Mouse (Mus musculus): ENCODE results near the gene Rasgrp4. TPM values are rescaled to one million over a fixed set of nuclear protein-coding genes. Genes with fewer than 3 reads are reported as not detected.
A peak's percentile ranks its signal among the peaks of the same experiment; 100 is the strongest.

Rasgrp4 gene
- total RNA-seq, 1 experiment, result 5.6 TPM

DNA sequence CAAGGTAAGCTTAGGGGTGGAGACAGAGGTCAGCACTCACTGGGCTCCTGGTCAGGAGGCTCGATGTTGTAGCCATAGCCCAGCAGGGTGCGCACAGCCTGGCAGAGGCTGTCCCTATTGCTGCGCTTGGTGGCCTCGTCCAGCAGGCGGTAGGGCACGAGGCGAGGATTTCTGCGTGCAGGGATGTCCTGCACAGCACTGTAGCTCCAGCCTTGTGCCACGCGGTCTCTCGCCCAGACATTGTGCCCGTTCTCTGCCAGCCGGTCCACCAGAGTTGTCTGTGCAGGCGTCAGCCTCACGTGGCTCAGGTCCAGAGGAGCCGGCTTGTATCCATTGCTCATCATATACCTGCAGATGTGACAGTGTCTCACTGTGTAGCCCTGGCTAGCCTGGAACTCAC is 37.5 kb upstream of the Rasgrp4 start:
- no peak overlapping the region for H3K4me3 ChIP-seq (ENCODE audit: insufficient read depth in 1 of 2, low read depth in 1 of 2, low read length in 2 of 2, poor library complexity in 1 of 2, severe bottlenecking in 1 of 2)
- H3K9ac ChIP-seq (ENCODE audit: insufficient read depth, low read depth, low read length, poor library complexity, severe bottlenecking), result no peak overlapping the region
- TF ChIP-seq CHD2 (IDR thresholded peaks at IDR 0.05; ENCODE audit: low read depth, low read length) (no peak), MAFK (IDR thresholded peaks at IDR 0.05; ENCODE audit: insufficient read depth, low read depth, low read length) (no peak), ZC3H11A (IDR thresholded peaks at IDR 0.05; ENCODE audit: borderline replicate concordance, low read depth, low read length) (no peak), ZNF384 (IDR thresholded peaks at IDR 0.05; ENCODE audit: low read depth, low read length) (no peak), HCFC1 (IDR thresholded peaks at IDR 0.05; ENCODE audit: borderline replicate concordance, insufficient read depth, low read length) (no peak)
- H3K36me3 ChIP-seq (ENCODE audit: control insufficient read depth, insufficient read depth, low read length, poor library complexity, severe bottlenecking), result 0 out of 2 replicates have a peak, but pooled peaks cover under 1% of the 10 kb centered on the region
- peaks cover 0 to 7% of the 10 kb centered on the region in 2 experiments; a peak in 1 of 4 replicates for H3K4me1 ChIP-seq (ENCODE audit: control insufficient read depth in 2 of 2, insufficient read depth in 2 of 2, low read length in 2 of 2, poor library complexity in 1 of 2)
- no peaks in the 10 kb centered on the region for H3K9me3 ChIP-seq (ENCODE audit: control insufficient read depth, insufficient read depth, low read depth, low read length)
- in situ Hi-C loops (cut with MboI; ENCODE audit: low sequenced_read_pairs in 2 of 2, unreplicated experiment in 2 of 2), result no loop called here
- DNase-seq (ENCODE audit: low read depth, low spot score), result no peak
- no peak overlapping the region for H3K27ac ChIP-seq (ENCODE audit: insufficient read depth, low read depth, low read length, poor library complexity, severe bottlenecking)

DNA sequence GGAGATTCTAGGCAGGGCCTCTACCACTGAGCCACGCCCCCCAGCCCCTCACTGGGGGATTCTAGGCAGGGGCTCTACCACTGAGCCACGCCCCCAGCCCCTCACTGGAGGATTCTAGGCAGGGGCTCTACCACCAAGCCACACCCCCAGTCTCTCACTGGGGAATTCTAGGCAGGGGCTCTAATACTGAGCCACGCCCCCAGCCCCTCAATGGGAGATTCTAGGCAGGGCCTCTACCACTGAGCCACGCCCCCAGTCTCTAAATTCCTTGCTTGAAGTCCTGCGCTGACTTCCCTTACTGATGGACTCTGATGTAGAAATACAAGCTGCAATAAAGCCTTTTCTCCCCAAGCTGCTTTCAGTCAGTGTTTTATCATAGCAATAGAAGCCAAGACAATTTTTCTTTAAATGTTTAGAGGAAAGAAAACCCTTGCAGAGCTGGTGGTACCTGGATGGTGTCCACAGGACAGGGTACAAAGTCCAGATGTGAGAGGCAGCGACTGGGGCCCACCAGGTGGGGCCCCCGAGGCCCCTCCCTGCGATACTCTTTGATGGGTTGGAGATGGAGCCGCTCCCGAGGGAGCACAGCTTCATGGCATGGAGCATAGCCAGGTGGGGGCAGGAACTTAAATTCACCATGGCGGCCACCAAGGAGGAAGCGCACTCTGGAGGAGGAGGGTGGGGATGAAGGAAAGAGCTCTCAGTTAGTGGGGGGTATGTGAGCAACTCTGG is 33.2 kb upstream of the Rasgrp4 start:
- TF ChIP-seq CHD2 (IDR thresholded peaks at IDR 0.05; ENCODE audit: low read depth, low read length) (no peak), HCFC1 (IDR thresholded peaks at IDR 0.05; ENCODE audit: borderline replicate concordance, insufficient read depth, low read length) (no peak), ZNF384 (IDR thresholded peaks at IDR 0.05; ENCODE audit: low read depth, low read length) (no peak), ZC3H11A (IDR thresholded peaks at IDR 0.05; ENCODE audit: borderline replicate concordance, low read depth, low read length) (no peak), MAFK (IDR thresholded peaks at IDR 0.05; ENCODE audit: insufficient read depth, low read depth, low read length) (no peak)

DNA sequence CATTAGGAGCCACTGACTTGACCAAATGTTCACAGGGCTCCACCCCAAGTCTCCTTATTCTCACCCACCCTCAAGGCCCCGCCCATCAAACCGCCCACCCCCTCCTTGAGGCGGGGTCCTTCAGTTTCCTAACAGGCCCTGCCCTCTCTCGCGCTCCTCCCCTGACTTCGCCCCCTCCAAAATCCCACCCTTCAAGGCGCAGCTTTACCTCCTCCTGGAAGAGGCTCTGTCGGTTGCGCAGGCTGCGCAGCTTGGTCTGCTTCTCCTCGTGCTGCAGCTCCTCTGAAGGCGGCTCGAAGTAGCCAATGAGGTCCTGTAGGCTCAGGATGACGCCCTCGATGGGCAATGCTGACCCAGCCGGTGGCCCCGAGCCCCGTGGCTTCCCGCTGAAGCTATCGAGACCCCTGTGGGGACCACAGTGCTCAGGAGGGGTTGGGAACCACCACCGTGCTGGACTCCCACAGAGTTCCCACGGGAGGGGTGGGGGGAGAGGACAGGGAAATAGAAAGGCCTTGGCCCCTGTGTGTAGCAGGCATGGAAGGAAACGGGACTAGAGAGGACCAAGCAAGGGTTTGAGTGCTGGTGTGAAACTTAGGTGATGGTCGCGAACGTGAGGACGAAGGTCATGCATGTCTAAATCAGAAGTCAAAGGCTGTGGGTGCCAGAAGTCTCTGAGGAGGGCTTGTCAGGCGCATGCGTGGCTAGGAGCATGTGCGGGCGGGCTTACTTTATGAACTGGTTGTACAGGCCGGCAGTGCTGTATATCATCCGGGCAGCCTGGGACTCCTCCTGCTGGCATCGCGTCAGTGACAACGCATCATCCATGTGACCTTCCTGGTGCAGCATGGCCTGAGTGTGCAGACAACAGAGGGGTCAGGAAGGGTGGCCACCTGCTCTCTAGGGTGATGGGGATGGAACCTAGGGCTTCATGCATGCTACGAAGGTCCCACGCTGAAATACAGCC is 25.4 kb upstream of the Rasgrp4 start:
- H3K4me3 ChIP-seq (ENCODE audit: insufficient read depth in 1 of 2, low read depth in 1 of 2, low read length in 2 of 2, poor library complexity in 1 of 2, severe bottlenecking in 1 of 2), result peak overlapping the region; percentile 11 to 15; a peak in 3 of 4 replicates
- no peaks in the 10 kb centered on the region for H3K9me3 ChIP-seq (ENCODE audit: control insufficient read depth, insufficient read depth, low read depth, low read length)
- peaks cover 0 to 12% of the 10 kb centered on the region in 2 experiments; a peak in 1 of 4 replicates for H3K4me1 ChIP-seq (ENCODE audit: control insufficient read depth in 2 of 2, insufficient read depth in 2 of 2, low read length in 2 of 2, poor library complexity in 1 of 2)
- no peaks in the 10 kb centered on the region for H3K36me3 ChIP-seq (ENCODE audit: control insufficient read depth, insufficient read depth, low read length, poor library complexity, severe bottlenecking)
- in situ Hi-C loops (cut with MboI; ENCODE audit: low sequenced_read_pairs in 2 of 2, unreplicated experiment in 2 of 2), result no loop called here
- H3K27ac ChIP-seq (ENCODE audit: insufficient read depth, low read depth, low read length, poor library complexity, severe bottlenecking), result no peak overlapping the region
- DNase-seq (ENCODE audit: low read depth, low spot score), result peak; percentile 78
- TF ChIP-seq HCFC1 (IDR thresholded peaks at IDR 0.05; ENCODE audit: borderline replicate concordance, insufficient read depth, low read length) (no peak), MAFK (IDR thresholded peaks at IDR 0.05; ENCODE audit: insufficient read depth, low read depth, low read length) (no peak), CHD2 (IDR thresholded peaks at IDR 0.05; ENCODE audit: low read depth, low read length) (no peak), ZC3H11A (IDR thresholded peaks at IDR 0.05; ENCODE audit: borderline replicate concordance, low read depth, low read length) (no peak), ZNF384 (IDR thresholded peaks at IDR 0.05; ENCODE audit: low read depth, low read length) (no peak)
- no peak overlapping the region for H3K9ac ChIP-seq (ENCODE audit: insufficient read depth, low read depth, low read length, poor library complexity, severe bottlenecking)

More for the DNA sequence above, 33.2 kb upstream of the Rasgrp4 start:
- no peak overlapping the region for H3K4me3 ChIP-seq (ENCODE audit: insufficient read depth in 1 of 2, low read depth in 1 of 2, low read length in 2 of 2, poor library complexity in 1 of 2, severe bottlenecking in 1 of 2)
- peaks cover 2% of the 10 kb centered on the region; the same call in 1 of the 2 replicates for H3K36me3 ChIP-seq (ENCODE audit: control insufficient read depth, insufficient read depth, low read length, poor library complexity, severe bottlenecking)
- no peak overlapping the region for H3K27ac ChIP-seq (ENCODE audit: insufficient read depth, low read depth, low read length, poor library complexity, severe bottlenecking)
- in situ Hi-C loops (cut with MboI; ENCODE audit: low sequenced_read_pairs in 2 of 2, unreplicated experiment in 2 of 2), result no loop called here
- H3K9ac ChIP-seq (ENCODE audit: insufficient read depth, low read depth, low read length, poor library complexity, severe bottlenecking), result no peak overlapping the region
- peaks cover 0 to 7% of the 10 kb centered on the region in 2 experiments; a peak in 1 of 4 replicates for H3K4me1 ChIP-seq (ENCODE audit: control insufficient read depth in 2 of 2, insufficient read depth in 2 of 2, low read length in 2 of 2, poor library complexity in 1 of 2)
- no peak for DNase-seq (ENCODE audit: low read depth, low spot score)
- H3K9me3 ChIP-seq (ENCODE audit: control insufficient read depth, insufficient read depth, low read depth, low read length), result no peaks in the 10 kb centered on the region

DNA sequence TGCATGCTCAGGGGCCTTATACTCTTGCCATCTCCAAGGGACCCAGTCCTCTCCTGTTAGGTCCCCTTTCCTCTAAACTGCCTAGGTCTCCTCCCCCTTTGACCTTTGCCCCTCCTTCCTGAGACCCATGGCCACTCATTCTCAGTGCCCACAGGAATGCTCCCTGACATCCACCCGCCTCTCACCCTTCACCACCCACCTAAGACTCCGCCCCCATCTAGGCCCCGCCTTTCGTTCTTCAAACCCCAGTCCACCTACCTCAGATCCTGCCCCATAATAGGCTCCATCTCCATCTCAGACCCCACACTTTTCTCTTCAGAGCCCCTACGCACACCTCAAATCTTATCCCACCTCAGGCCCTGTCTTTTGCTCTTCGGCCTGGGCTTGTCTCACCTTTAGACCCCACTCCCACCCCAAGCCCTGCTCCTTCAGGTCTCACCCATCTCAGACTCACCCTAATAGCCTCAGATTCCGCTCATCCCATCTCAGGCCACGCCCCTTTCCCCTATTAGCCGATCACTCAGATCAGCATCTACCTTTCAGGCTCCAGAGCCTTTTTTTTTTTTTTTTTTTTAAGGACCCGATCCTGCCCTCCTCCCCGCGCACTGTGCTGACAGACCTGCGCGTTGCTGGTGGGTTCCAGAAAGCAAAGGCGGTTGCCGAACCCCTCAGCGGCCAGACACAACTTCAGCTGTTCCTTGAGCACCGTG is 16.4 kb upstream of the Rasgrp4 start:
- peak; percentile 72 for DNase-seq (ENCODE audit: low read depth, low spot score)
- in situ Hi-C loops (cut with MboI; ENCODE audit: low sequenced_read_pairs in 2 of 2, unreplicated experiment in 2 of 2), result no loop called here

More for the DNA sequence above, 16.4 kb upstream of the Rasgrp4 start:
- Histone ChIP-seq H3K9ac (ENCODE audit: insufficient read depth, low read depth, low read length, poor library complexity, severe bottlenecking) (no peak overlapping the region), H3K4me3 (ENCODE audit: insufficient read depth in 1 of 2, low read depth in 1 of 2, low read length in 2 of 2, poor library complexity in 1 of 2, severe bottlenecking in 1 of 2) (peak overlapping the region in 1 of 2 experiments; percentile 37; a peak in 2 of 4 replicates), H3K9me3 (ENCODE audit: control insufficient read depth, insufficient read depth, low read depth, low read length) (no peaks in the 10 kb centered on the region), H3K27ac (ENCODE audit: insufficient read depth, low read depth, low read length, poor library complexity, severe bottlenecking) (no peak overlapping the region), H3K4me1 (ENCODE audit: control insufficient read depth in 2 of 2, insufficient read depth in 2 of 2, low read length in 2 of 2, poor library complexity in 1 of 2) (peaks cover 3 to 5% of the 10 kb centered on the region in 2 experiments; a peak in 3 of 4 replicates), H3K36me3 (ENCODE audit: control insufficient read depth, insufficient read depth, low read length, poor library complexity, severe bottlenecking) (no peaks in the 10 kb centered on the region)
- TF ChIP-seq MAFK (IDR thresholded peaks at IDR 0.05; ENCODE audit: insufficient read depth, low read depth, low read length) (no peak), ZNF384 (IDR thresholded peaks at IDR 0.05; ENCODE audit: low read depth, low read length) (peak; percentile 73)
